Mouse (Mus musculus) embryonic facial prominence, embryonic 11.5 days (tissue): ENCODE measurements around the gene Il18bp. TPM values are rescaled to one million over a fixed set of nuclear protein-coding genes. Genes with fewer than 3 reads are reported as not detected.

ENCODE experiments used
- ATAC-seq: fragments of 200-750 bp; cut with Nextera tagmentation; replicated peaks from 2 replicates; pipeline ENCODE4 v1.8.0; 2017; ENCODE audit warnings: low read depth; ENCODE audit not compliant: insufficient number of reproducible peaks, low FRiP score, low TSS enrichment
- DNase-seq: peaks from one replicate; pipeline ENCODE4 v3.0.0-alpha.2; 2015; ENCODE audit warnings: low spot score
- H3K27ac ChIP-seq: fragments of 300-500 bp; sonication (generic); replicated peaks from 2 replicates; pipeline ENCODE4 v1.5.1; 2014; ENCODE audit warnings: mild to moderate bottlenecking, low read depth, low read length, control low read depth
- H3K27me3 ChIP-seq: fragments of 300-500 bp; sonication (generic); 2 replicates; pipeline ENCODE4 v1.6.1; 2014; ENCODE audit warnings: mild to moderate bottlenecking, low read length, moderate library complexity, mixed read lengths; ENCODE audit not compliant: control insufficient read depth, insufficient read depth
- H3K36me3 ChIP-seq: fragments of 300-500 bp; sonication (generic); replicated peaks from 2 replicates; pipeline ENCODE4 v1.6.1; 2014; ENCODE audit warnings: low read depth, mild to moderate bottlenecking, low read length, moderate library complexity, mixed read lengths; ENCODE audit not compliant: control insufficient read depth, insufficient read depth
- H3K4me1 ChIP-seq: fragments of 300-500 bp; sonication (generic); 2 replicates; pipeline ENCODE4 v1.6.1; 2014; ENCODE audit warnings: low read length, mixed read lengths; ENCODE audit not compliant: control insufficient read depth, insufficient read depth
- H3K4me2 ChIP-seq: fragments of 300-500 bp; sonication (generic); 2 replicates; pipeline ENCODE4 v1.6.1; 2014; ENCODE audit warnings: low read depth, mild to moderate bottlenecking, control low read depth, low read length, moderate library complexity
- H3K4me3 ChIP-seq: fragments of 300-500 bp; sonication (generic); 2 replicates; pipeline ENCODE4 v1.5.1; 2014; ENCODE audit warnings: low read depth, low read length, control low read depth
- H3K9ac ChIP-seq: fragments of 300-500 bp; sonication (generic); replicated peaks from 2 replicates; pipeline ENCODE4 v1.6.1; 2014; ENCODE audit warnings: mild to moderate bottlenecking, control low read depth, low read length
- H3K9me3 ChIP-seq: fragments of 300-500 bp; sonication (generic); replicated peaks from 2 replicates; pipeline ENCODE4 v1.6.1; 2016; ENCODE audit warnings: mild to moderate bottlenecking, low read length, inconsistent platforms, mixed read lengths; ENCODE audit not compliant: control insufficient read depth
- WGBS: fragments of 180-500 bp; shearing (Covaris S2); extraction: QIAGEN DNeasy Blood & Tissue Kit; methylation state at CpG from one replicate; pipeline ENCODE4 v1.1.7; 2014; 5-methylcytosine and 5-hydroxymethylcytosine counted together
- polyA plus RNA-seq: library from polyadenylated mRNA; unstranded; fragments of >200 nt; fragmentation: Nextera tagmentation; extraction: Ambion mirVana; gene quantifications from 2 replicates; pipeline ENCODE4 v1.2.1, GENCODE M21; 2014

The Il18bp gene
- polyA plus RNA-seq, 1 experiment from 2014 or later, result 1.6 TPM

DNA sequence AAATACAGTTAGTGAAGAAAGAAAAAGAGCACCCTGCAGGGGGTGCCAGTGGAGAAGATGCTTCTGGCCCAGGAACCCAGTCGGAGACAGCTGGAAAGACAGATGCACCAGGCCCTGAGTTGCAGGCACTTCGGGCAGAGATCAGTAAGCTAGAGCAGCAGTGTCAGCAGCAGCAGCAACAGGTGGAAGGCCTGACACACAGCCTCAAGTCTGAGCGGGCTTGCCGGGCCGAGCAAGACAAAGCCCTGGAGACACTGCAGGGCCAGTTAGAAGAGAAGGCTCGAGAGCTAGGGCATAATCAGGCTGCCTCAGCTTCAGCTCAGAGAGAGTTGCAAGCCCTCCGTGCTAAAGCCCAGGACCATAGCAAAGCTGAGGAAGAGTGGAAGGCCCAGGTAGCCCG lies 18.2 kb downstream of the Il18bp start:
- H3K27ac ChIP-seq, result no peak overlapping the region
- H3K4me3 ChIP-seq, result no peak overlapping the region
- 84% methylated on average over 8 of the region's 8 CpGs for WGBS
- H3K36me3 ChIP-seq, result peaks cover 43% of the 10 kb centered on the region
- H3K4me2 ChIP-seq, result no peak overlapping the region
- no peaks in the 10 kb centered on the region for H3K27me3 ChIP-seq
- DNase-seq (no peak), ATAC-seq (no peak)
- H3K9me3 ChIP-seq, result no peaks in the 10 kb centered on the region
- no peak overlapping the region for H3K9ac ChIP-seq
- no peaks in the 10 kb centered on the region for H3K4me1 ChIP-seq

DNA sequence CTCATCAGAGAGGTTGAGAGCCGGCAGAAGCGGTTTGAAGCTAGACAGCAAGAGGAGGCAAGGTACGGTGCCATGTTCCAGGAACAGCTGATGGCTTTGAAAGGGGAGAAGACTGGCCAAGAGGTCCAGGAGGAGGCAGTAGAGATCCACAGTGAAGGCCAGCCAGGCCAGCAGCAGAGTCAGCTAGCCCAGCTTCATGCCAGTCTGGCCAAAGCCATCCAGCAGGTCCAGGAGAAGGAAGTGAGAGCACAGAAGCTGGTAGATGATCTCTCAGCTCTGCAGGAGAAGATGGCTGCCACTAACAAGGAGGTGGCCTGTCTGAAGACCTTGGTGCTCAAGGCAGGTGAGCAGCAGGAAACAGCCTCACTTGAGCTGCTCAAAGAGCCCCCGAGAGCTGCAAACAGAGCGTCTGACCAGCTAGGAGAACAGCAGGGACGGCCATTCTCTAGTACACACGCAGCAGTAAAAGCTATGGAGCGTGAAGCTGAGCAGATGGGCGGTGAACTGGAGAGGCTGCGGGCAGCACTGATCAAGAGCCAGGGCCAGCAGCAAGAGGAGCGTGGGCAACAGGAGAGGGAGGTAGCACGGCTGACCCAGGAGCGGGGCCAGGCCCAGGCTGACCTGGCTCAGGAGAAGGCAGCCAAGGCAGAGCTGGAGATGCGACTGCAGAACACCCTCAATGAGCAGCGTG lies 18.9 kb downstream of the Il18bp start:
- Histone ChIP-seq H3K9me3 (no peaks in the 10 kb centered on the region), H3K4me1 (no peaks in the 10 kb centered on the region), H3K4me3 (no peak overlapping the region), H3K27ac (no peak overlapping the region), H3K27me3 (no peaks in the 10 kb centered on the region), H3K4me2 (no peak overlapping the region), H3K36me3 (peaks cover 44% of the 10 kb centered on the region), H3K9ac (no peak overlapping the region)
- ATAC-seq (no peak), DNase-seq (no peak)
- 95% methylated on average over 15 of the region's 15 CpGs for WGBS

DNA sequence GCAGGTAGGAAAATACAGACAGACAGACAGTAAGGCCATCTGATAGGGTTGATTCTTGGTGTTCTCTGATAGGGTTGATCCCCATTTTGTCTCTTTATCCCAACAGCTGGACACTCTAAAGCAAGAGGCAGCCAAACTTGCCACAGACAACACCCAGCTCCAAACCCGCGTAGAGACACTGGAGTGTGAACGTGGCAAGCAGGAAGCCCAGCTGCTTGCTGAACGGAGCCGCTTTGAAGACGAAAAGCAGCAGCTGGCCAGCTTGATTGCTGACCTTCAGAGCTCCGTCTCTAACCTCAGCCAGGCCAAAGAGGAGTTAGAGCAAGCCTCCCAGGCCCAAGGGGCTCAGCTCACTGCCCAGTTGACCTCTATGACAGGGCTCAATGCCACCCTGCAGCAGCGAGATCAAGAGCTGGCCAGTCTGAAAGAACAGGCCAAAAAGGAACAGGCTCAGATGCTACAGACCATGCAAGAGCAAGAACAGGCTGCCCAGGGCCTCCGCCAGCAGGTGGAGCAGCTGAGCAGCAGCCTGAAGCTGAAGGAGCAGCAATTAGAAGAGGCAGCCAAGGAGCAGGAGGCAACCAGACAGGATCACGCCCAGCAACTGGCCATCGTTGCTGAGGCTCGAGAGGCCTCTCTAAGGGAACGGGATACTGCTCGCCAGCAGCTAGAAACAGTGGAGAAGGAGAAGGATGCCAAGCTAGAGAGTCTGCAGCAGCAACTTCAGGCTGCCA lies 20.1 kb downstream of the Il18bp start:
- no peak overlapping the region for H3K27ac ChIP-seq
- ATAC-seq (no peak), DNase-seq (peak; percentile 73)
- H3K4me1 ChIP-seq, result no peaks in the 10 kb centered on the region
- H3K36me3 ChIP-seq, result peaks cover 47% of the 10 kb centered on the region
- WGBS, result 70% methylated on average over 14 of the region's 14 CpGs
- no peaks in the 10 kb centered on the region for H3K27me3 ChIP-seq
- no peak overlapping the region for H3K4me2 ChIP-seq
- no peak overlapping the region for H3K4me3 ChIP-seq
- no peaks in the 10 kb centered on the region for H3K9me3 ChIP-seq
- H3K9ac ChIP-seq, result no peak overlapping the region

DNA sequence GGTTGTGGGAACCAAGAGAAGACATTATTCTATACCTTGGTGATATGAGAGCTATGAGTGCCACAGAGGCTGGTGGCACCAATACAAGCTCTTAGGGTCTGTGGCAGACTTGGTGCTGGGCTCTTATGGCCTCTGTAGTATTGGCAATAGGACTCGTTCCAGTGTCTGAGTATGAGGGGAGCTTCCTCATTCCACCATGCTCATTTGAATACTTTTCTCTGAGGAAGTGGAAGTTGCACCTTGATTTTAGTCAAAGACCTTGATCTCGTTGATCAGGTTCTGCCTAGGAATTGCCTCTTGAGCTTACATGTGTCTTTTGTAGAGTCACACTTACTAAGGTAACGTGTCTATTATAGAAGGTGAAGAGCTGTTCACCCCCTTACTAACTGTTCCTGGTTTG lies 24.2 kb downstream of the Il18bp start:
- H3K4me2 ChIP-seq, result no peak overlapping the region
- WGBS, result 92% methylated on average over 3 of the region's 3 CpGs
- no peaks in the 10 kb centered on the region for H3K4me1 ChIP-seq
- H3K27ac ChIP-seq, result no peak overlapping the region
- no peaks in the 10 kb centered on the region for H3K27me3 ChIP-seq
- no peak overlapping the region for H3K9ac ChIP-seq
- DNase-seq (no peak), ATAC-seq (no peak)
- no peaks in the 10 kb centered on the region for H3K9me3 ChIP-seq
- peaks cover 23% of the 10 kb centered on the region for H3K36me3 ChIP-seq
- no peak overlapping the region for H3K4me3 ChIP-seq

DNA sequence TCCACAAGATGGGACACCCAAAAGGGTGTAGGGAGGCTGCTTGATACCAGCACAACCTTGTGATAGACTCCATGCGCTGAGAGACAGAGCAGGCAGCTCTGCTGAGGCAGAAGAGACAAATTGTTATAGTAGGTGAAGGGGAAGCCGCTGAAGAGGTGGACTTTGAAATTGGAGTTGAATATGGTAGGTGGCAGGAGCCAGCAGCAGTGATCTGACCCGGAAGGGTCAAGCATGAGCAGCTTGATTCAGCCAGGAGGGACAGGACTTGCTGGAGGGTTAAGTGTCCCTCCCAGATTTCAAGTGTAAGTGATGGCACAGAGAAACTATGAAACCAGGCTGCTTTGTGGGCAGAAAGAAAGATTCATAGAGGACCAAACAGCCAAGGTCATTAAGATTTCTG lies 33.4 kb downstream of the Il18bp start:
- no peaks in the 10 kb centered on the region for H3K4me1 ChIP-seq
- DNase-seq (no peak), ATAC-seq (no peak)
- no peak overlapping the region for H3K4me2 ChIP-seq
- H3K36me3 ChIP-seq, result peaks cover 3% of the 10 kb centered on the region
- no peaks in the 10 kb centered on the region for H3K27me3 ChIP-seq
- WGBS, result 89% methylated on average over 3 of the region's 3 CpGs
- H3K4me3 ChIP-seq, result no peak overlapping the region
- no peaks in the 10 kb centered on the region for H3K9me3 ChIP-seq
- H3K27ac ChIP-seq, result no peak overlapping the region
- no peak overlapping the region for H3K9ac ChIP-seq

DNA sequence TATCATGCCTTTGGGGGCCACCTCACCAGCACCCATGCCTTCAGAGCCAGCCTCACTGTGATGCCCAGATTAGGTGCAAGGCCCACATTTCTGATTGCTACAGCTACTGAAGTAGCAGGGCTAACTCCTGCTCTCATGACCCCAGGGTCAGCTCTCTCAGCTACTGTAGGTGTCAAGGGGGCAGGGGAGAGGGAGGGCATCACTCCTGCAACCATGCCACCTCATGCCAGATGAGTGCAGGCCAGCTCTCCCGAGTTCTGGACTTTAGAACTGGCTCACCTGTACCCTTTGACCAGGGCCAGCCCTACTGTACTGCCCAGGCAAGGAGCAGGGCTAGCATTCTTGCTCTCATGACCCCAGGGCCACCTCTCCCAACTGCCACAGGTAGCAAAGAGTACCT lies 35.8 kb downstream of the Il18bp start:
- H3K36me3 ChIP-seq, result no peaks in the 10 kb centered on the region; the same call in 1 of the 2 replicates
- no peak overlapping the region for H3K4me2 ChIP-seq
- ATAC-seq (peak; percentile 44; the same call in 1 of the 2 replicates), DNase-seq (no peak)
- H3K27ac ChIP-seq, result no peak overlapping the region
- 83% methylated on average over 1 of the region's 1 CpGs for WGBS
- no peaks in the 10 kb centered on the region for H3K9me3 ChIP-seq
- no peak overlapping the region for H3K4me3 ChIP-seq
- no peaks in the 10 kb centered on the region for H3K4me1 ChIP-seq
- no peak overlapping the region for H3K9ac ChIP-seq
- H3K27me3 ChIP-seq, result no peaks in the 10 kb centered on the region

DNA sequence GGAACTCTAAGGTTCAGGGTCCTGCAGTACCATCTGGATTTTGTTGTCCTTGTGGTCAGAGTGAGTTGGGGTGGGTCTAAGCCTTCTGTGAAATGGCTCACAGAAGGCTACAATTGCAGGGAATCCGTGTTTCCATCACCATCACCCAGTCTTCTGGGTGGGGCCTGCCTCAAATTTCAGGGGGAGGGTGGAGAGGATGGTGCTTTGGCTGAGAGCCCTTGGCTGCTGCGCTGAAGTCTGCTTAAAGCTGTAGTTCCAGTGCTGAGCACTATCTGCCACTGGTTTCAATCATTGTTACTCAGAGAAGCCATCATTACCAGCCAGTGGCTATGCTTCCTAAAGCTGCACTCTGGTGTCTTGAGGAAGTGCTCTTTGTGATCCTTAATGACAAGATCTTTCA lies 44.0 kb downstream of the Il18bp start:
- WGBS, result 25% methylated on average over 2 of the region's 2 CpGs
- peak; percentile 42 for DNase-seq
- Histone ChIP-seq H3K9me3 (no peaks in the 10 kb centered on the region), H3K4me1 (no peaks in the 10 kb centered on the region; the same call in 1 of the 2 replicates), H3K4me2 (no peak overlapping the region), H3K27me3 (no peaks in the 10 kb centered on the region), H3K9ac (no peak overlapping the region), H3K36me3 (no peaks in the 10 kb centered on the region), H3K4me3 (no peak overlapping the region), H3K27ac (no peak overlapping the region)
- ATAC-seq, result no peak

DNA sequence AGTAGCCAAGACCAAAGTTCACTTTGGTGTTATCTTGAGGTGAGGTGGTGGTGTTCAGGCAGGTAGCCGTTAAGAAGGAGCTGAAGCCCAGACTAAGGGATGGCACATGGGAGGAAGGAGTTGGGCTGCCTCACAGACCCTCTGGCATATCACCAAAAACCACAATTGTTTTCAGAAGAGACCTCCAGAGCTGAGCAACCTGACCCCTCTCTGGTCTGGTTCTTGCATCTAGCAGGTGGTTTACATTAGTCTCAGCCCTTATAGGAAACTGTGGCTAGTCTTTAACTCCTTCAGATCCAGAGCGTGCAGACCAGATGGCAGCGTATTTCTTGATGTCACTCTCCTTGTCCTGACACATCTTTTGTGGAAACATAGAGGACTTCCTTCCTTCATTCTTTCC lies 44.8 kb downstream of the Il18bp start:
- H3K27ac ChIP-seq, result peak overlapping the region; percentile 11; the same call in 1 of the 2 replicates
- H3K36me3 ChIP-seq, result no peaks in the 10 kb centered on the region
- no peaks in the 10 kb centered on the region for H3K27me3 ChIP-seq
- no peaks in the 10 kb centered on the region; the same call in 1 of the 2 replicates for H3K4me1 ChIP-seq
- WGBS, result 31% methylated on average over 3 of the region's 3 CpGs
- no peak overlapping the region for H3K4me3 ChIP-seq
- H3K9me3 ChIP-seq, result no peaks in the 10 kb centered on the region
- DNase-seq, result peak; percentile 89
- ATAC-seq, result 0 out of 2 replicates have a peak, but pooled peaks have one; percentile 11
- H3K4me2 ChIP-seq, result peak overlapping the region; percentile 1; the same call in 1 of the 2 replicates
- no peak overlapping the region for H3K9ac ChIP-seq
